19 mouse cellular contexts compared by ENCODE assay signal in genomic region chr4:152263089-152263488, GRCm38 (mm10). TPM values are rescaled to one million over a fixed set of nuclear protein-coding genes. Genes with fewer than 3 reads are reported as not detected.
A peak's percentile ranks its signal among the peaks of the same experiment; 100 is the strongest.
DNase-seq lines count a peak whose midpoint lies in the region; ATAC-seq lines count a peak whose summit lies in the region.
"Had no signal": no experiment of that assay in that cellular context is flagged by ENCODE, and none has a peak within 500 bp of the region (broad histone marks: within the 10 kb centered on the region; RNA-seq: fewer than 3 reads in every experiment).

No protein-coding gene starts in this region.

- DNase-seq in heart, postnatal 10 days: no peak
- DNase-seq in R1 (ENCODE audit: low read depth, low spot score): peak; percentile 47
- DNase-seq in c-Kit-positive CD71-positive TER-119-negative erythroid progenitor cells, embryonic 14.5 days (ENCODE audit: low read depth): peak; percentile 48
- DNase-seq in right cerebral cortex, adult 2 months (ENCODE audit: low spot score in 2 of 2): no peak
- no peak for DNase-seq in retina, embryonic 14.5 days (ENCODE audit: low spot score)
- DNase-seq: adrenal gland, postnatal 36 days; cerebellum, adult 8-10 months; kidney, adult 18-20 months; right cerebral cortex, postnatal 4 days; thymus, postnatal 36 days had no signal

- no peaks in the 10 kb centered on the region for H3K9me3 ChIP-seq in heart, embryonic 15.5 days (replicated peaks)
- H3K9me3 ChIP-seq in liver, embryonic 15.5 days (replicated peaks): no peaks in the 10 kb centered on the region
- H3K9me3 ChIP-seq: hindbrain, embryonic 13.5 days; limb, embryonic 15.5 days; stomach, embryonic 15.5 days had no signal

- no peak overlapping the region for H3K4me3 ChIP-seq in heart, embryonic 15.5 days
- H3K4me3 ChIP-seq in liver, embryonic 15.5 days (replicated peaks): no peak overlapping the region
- H3K4me3 ChIP-seq: hindbrain, embryonic 13.5 days; left cerebral cortex, adult 2 months; limb, embryonic 15.5 days; stomach, embryonic 15.5 days had no signal

- no peak overlapping the region for H3K9ac ChIP-seq in heart, embryonic 15.5 days
- no peak overlapping the region for H3K9ac ChIP-seq in liver, embryonic 15.5 days
- H3K9ac ChIP-seq: hindbrain, embryonic 13.5 days; limb, embryonic 15.5 days; stomach, embryonic 15.5 days had no signal

- intact Hi-C loops in heart, postnatal 10 days (cut with DNase I): no loop called here

- no peak for ATAC-seq in heart, embryonic 15.5 days (replicated peaks; ENCODE audit: insufficient number of reproducible peaks, insufficient read depth, low FRiP score, low read depth)
- peak; percentile 48 for ATAC-seq in liver, embryonic 15.5 days (ENCODE audit: insufficient read depth)

- WGBS in heart, embryonic 15.5 days: 49% methylated on average over 9 of the region's 9 CpGs
- 32% methylated on average over 9 of the region's 9 CpGs for WGBS in liver, embryonic 15.5 days (ENCODE audit: insufficient replicate concordance)

- peak overlapping the region; percentile 95 for H3K27ac ChIP-seq in heart, embryonic 15.5 days
- H3K27ac ChIP-seq in liver, embryonic 15.5 days (replicated peaks): peak overlapping the region; percentile 71
- H3K27ac ChIP-seq: hindbrain, embryonic 13.5 days; left cerebral cortex, adult 2 months; stomach, embryonic 15.5 days had no signal

- peaks cover 80% of the 10 kb centered on the region for H3K4me1 ChIP-seq in heart, embryonic 15.5 days (replicated peaks)
- peaks cover 34% of the 10 kb centered on the region for H3K4me1 ChIP-seq in liver, embryonic 15.5 days (replicated peaks)

- H3K4me2 ChIP-seq in heart, embryonic 15.5 days: no peak overlapping the region
- H3K4me2 ChIP-seq in liver, embryonic 15.5 days: peak overlapping the region; percentile 49
- H3K4me2 ChIP-seq: hindbrain, embryonic 13.5 days; limb, embryonic 15.5 days; stomach, embryonic 15.5 days had no signal

- no peaks in the 10 kb centered on the region for H3K36me3 ChIP-seq in heart, embryonic 15.5 days
- H3K36me3 ChIP-seq in liver, embryonic 15.5 days (replicated peaks): no peaks in the 10 kb centered on the region

- no peaks in the 10 kb centered on the region for H3K27me3 ChIP-seq in heart, embryonic 15.5 days
- no peaks in the 10 kb centered on the region for H3K27me3 ChIP-seq in liver, embryonic 15.5 days
- H3K27me3 ChIP-seq: CH12.LX; limb, embryonic 15.5 days; stomach, embryonic 15.5 days had no signal

RNA-seq across cellular contexts. Expression of gene Gpr153, which starts 10.9 kb away (rescaled TPM):
- polyA plus RNA-seq in heart, embryonic 15.5 days (2015; fragmentation: Nextera tagmentation; extraction: Ambion mirVana): 11.2 and 13.2 TPM in 2 replicates
- total RNA-seq in heart, postnatal 10 days (2021): 10 to 100 TPM; 30.2 to 31.3 TPM
- 0.76 and 1.2 TPM in 2 replicates for polyA plus RNA-seq in liver, embryonic 15.5 days (2015; fragmentation: Nextera tagmentation; extraction: Ambion mirVana)

RNA-seq across cellular contexts. Expression of gene Hes3, which starts 28.4 kb away (rescaled TPM):
- polyA plus RNA-seq in heart, embryonic 15.5 days (2015; fragmentation: Nextera tagmentation; extraction: Ambion mirVana): not detected in 2 replicates
- total RNA-seq in heart, postnatal 10 days (2021): not detected
- polyA plus RNA-seq in liver, embryonic 15.5 days (2015; fragmentation: Nextera tagmentation; extraction: Ambion mirVana): not detected in 2 replicates
- total RNA-seq: adrenal gland, postnatal 36 days; layer of hippocampus, adult 18-20 months; megakaryocyte, adult 5-6 weeks had no signal
- polyA plus RNA-seq: limb, embryonic 15.5 days; stomach, embryonic 15.5 days had no signal

RNA-seq across cellular contexts. Expression of gene Icmt, which starts 33.9 kb away (rescaled TPM):
- polyA plus RNA-seq in heart, embryonic 15.5 days (2015; fragmentation: Nextera tagmentation; extraction: Ambion mirVana): 15.3 and 20.3 TPM in 2 replicates
- total RNA-seq in heart, postnatal 10 days (2021): 10 to 100 TPM; 27.3 to 33.4 TPM
- polyA plus RNA-seq in liver, embryonic 15.5 days (2015; fragmentation: Nextera tagmentation; extraction: Ambion mirVana): 7.6 TPM in 2 replicates

RNA-seq across cellular contexts. Expression of gene Rnf207, which starts 55.7 kb away (rescaled TPM):
- polyA plus RNA-seq in heart, embryonic 15.5 days (2015; fragmentation: Nextera tagmentation; extraction: Ambion mirVana): 98.4 and 103 TPM in 2 replicates
- total RNA-seq in heart, postnatal 10 days (2021): 100 to 1,000 TPM in 1 of 2 experiments, 10 to 100 TPM in 1; 95.9 to 112 TPM
- polyA plus RNA-seq in liver, embryonic 15.5 days (2015; fragmentation: Nextera tagmentation; extraction: Ambion mirVana): 0.08 TPM in 1 of 2 replicates, not detected in the other
- total RNA-seq: megakaryocyte, adult 5-6 weeks had no signal

Comparison
In these comparisons a context has a peak if more than half of its experiments do, and no peak if none do; other contexts are left out.
1. DNase-seq: peak in R1 (single experiment) and c-Kit-positive CD71-positive TER-119-negative erythroid progenitor cells, embryonic 14.5 days (single experiment); none in heart, postnatal 10 days (0 of 2), right cerebral cortex, adult 2 months (0 of 2) and retina, embryonic 14.5 days (single experiment).